In the genomic region with DNA sequence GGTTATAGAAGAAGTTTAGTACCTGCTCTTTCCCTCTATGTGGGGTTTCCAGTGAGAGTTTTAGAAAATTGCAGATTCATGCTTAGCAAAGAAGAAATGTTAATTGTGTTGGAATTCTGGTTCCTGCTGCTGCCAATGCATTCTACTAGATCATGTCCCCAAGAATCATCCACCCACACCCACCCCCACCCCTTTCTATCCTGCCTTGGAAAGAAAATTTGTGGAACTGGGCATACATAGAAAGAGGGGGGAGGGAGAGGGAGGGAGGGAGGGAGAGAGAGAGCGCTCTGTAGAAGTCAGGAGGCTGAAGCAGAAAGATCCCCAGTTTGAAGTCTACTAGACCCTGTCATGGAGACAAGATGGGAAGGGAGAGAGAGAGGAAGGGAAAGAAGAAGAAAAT, we compare ENCODE assay signal across 24 mouse cellular contexts. TPM values are rescaled to one million over a fixed set of nuclear protein-coding genes. Genes with fewer than 3 reads are reported as not detected.
DNase-seq lines count a peak whose midpoint lies in the region; TF ChIP-seq lines count a peak whose summit lies in the region.
"Had no signal": no experiment of that assay in that cellular context is flagged by ENCODE, and none has a peak within 500 bp of the region (broad histone marks: within the 10 kb centered on the region; RNA-seq: fewer than 3 reads in every experiment).

No protein-coding gene starts in this region.

- intact Hi-C loops in left cerebral cortex, adult 2 months (cut with DNase I), result no loop called here
- intact Hi-C loops in left cerebral cortex, postnatal 4 days (cut with DNase I), result no loop called here

- no peak overlapping the region for H3K4me3 ChIP-seq in left cerebral cortex, adult 2 months
- H3K4me3 ChIP-seq: embryonic facial prominence, embryonic 13.5 days; embryonic facial prominence, embryonic 15.5 days; erythroblast, embryonic 14.5 days; forebrain, embryonic 10.5 days; forebrain, embryonic 12.5 days had no signal

- H3K27ac ChIP-seq in left cerebral cortex, adult 2 months, result peak overlapping the region; percentile 3; the same call in 1 of the 2 replicates
- H3K27ac ChIP-seq: embryonic facial prominence, embryonic 13.5 days; embryonic facial prominence, embryonic 15.5 days; forebrain, embryonic 10.5 days; forebrain, embryonic 12.5 days had no signal

- no peak for DNase-seq in left cerebral cortex, adult 2 months (ENCODE audit: extremely low spot score in 1 of 2, low spot score in 2 of 2)
- no peak for DNase-seq in left cerebral cortex, postnatal 4 days
- peak; percentile 51 for DNase-seq in brain, adult 2 months (ENCODE audit: low read depth, low spot score)
- DNase-seq in telencephalon, adult 2 months (ENCODE audit: low read depth, low spot score), result peak; percentile 46
- no peak for DNase-seq in right cerebral cortex, postnatal 36 days (ENCODE audit: low spot score in 2 of 2)
- DNase-seq in embryo, embryonic 10 days (ENCODE audit: low spot score), result no peak
- DNase-seq: adrenal gland, adult 2 months; adrenal gland, postnatal 10 days; adrenal gland, postnatal 25 days; cerebellum, adult 11-12 months; cerebellum, adult 2 months; cerebellum, adult 9-11 months; cerebellum, postnatal 14 days; cerebellum, postnatal 36 days; embryo, embryonic 11 days had no signal

- no peak for TF ChIP-seq CTCF in left cerebral cortex, adult 2 months (IDR thresholded peaks at IDR 0.05)

RNA-seq across cellular contexts. Expression of a gene that starts 14.7 kb away (rescaled TPM):
- total RNA-seq in left cerebral cortex, adult 2 months (2021), result 1 to 10 TPM; 1.2 to 2.0 TPM
- under 1 TPM; 0.30 to 0.34 TPM for total RNA-seq in left cerebral cortex, postnatal 4 days (2021)
- total RNA-seq: adrenal gland, postnatal 25 days; common myeloid progenitor, adult 5-6 weeks had no signal

RNA-seq across cellular contexts. Expression of a gene that starts 18.1 kb away (rescaled TPM):
- not detected for total RNA-seq in left cerebral cortex, adult 2 months (2021)
- total RNA-seq in left cerebral cortex, postnatal 4 days (2021), result not detected
- total RNA-seq: adrenal gland, adult 2 months; adrenal gland, postnatal 10 days; adrenal gland, postnatal 25 days; adrenal gland, postnatal 4 days; CH12.LX; common myeloid progenitor, adult 5-6 weeks; G1E had no signal

RNA-seq across cellular contexts. Expression of a gene that starts 41.7 kb away (rescaled TPM):
- total RNA-seq in left cerebral cortex, adult 2 months (2021), result under 1 TPM in 1 of 2 experiments, not detected in 1; 0.32 TPM
- total RNA-seq in left cerebral cortex, postnatal 4 days (2021), result under 1 TPM in 1 of 2 experiments, not detected in 1; 0.98 TPM
- total RNA-seq: adrenal gland, adult 2 months; adrenal gland, postnatal 25 days; CH12.LX; common myeloid progenitor, adult 5-6 weeks; G1E had no signal

Comparison
In these comparisons a context has a peak if more than half of its experiments do, and no peak if none do; other contexts are left out.
1. DNase-seq: peak in brain, adult 2 months (single experiment) and telencephalon, adult 2 months (single experiment); none in left cerebral cortex, adult 2 months (0 of 2), left cerebral cortex, postnatal 4 days (single experiment), right cerebral cortex, postnatal 36 days (0 of 2) and embryo, embryonic 10 days (single experiment).